Mouse (Mus musculus): Measurements from ENCODE around the gene Gadl1. TPM values are rescaled to one million over a fixed set of nuclear protein-coding genes. Genes with fewer than 3 reads are reported as not detected.

The Gadl1 gene
- polyA plus RNA-seq (2015; fragmentation: Nextera tagmentation; extraction: Ambion mirVana), result 0.37 and 0.46 TPM in 2 replicates

GRCm38 (mm10) chr9:115909155-115909554, at the start of gene Gadl1:
Gene Gadl1, plus strand, starts transcription at chr9:115909455.
- no peak within 1 kb of the TSS for H3K4me3 ChIP-seq (replicated peaks)
- H3K27ac ChIP-seq (replicated peaks), result no peak within 1 kb of the TSS
- peak within 1 kb of the TSS; percentile 21; the same call in 1 of the 2 replicates for H3K4me2 ChIP-seq
- no peaks in the 10 kb centered on the region for H3K36me3 ChIP-seq
- H3K4me1 ChIP-seq, result peaks cover 3% of the 10 kb centered on the region; the same call in 1 of the 2 replicates
- H3K27me3 ChIP-seq (replicated peaks), result no peaks in the 10 kb centered on the region
- no peak for ATAC-seq (ENCODE audit: low FRiP score)
- H3K9ac ChIP-seq (replicated peaks), result no peak within 1 kb of the TSS
- H3K9me3 ChIP-seq (replicated peaks), result no peaks in the 10 kb centered on the region
- 78% methylated on average over 9 of the region's 9 CpGs for WGBS

DNA sequence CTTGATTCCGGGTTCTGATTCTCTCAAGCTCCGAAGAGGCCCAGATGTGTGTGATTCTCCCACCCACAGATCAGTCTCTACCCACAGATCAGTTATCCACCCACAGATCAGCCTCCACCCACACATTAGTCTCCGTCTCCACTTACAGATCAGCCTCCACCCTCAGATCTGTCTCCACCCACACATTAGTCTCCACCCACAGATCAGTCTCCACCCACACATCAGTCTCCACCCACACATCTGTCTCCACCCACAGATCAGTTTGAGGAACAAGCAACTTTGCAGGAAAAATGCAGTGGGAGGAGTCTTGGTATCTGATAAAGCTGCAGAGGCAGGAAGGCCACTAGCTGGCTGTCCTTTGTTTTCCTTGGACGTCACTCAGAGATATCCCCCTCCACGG, 46.5 kb upstream of the Gadl1 start:
- Histone ChIP-seq H3K4me1 (no peaks in the 10 kb centered on the region), H3K9ac (replicated peaks) (no peak overlapping the region), H3K4me2 (no peak overlapping the region), H3K36me3 (no peaks in the 10 kb centered on the region), H3K9me3 (replicated peaks) (no peaks in the 10 kb centered on the region), H3K27me3 (replicated peaks) (no peaks in the 10 kb centered on the region), H3K4me3 (replicated peaks) (no peak overlapping the region), H3K27ac (replicated peaks) (no peak overlapping the region)
- 82% methylated on average over 5 of the region's 5 CpGs for WGBS
- no peak for ATAC-seq (ENCODE audit: low FRiP score)

DNA sequence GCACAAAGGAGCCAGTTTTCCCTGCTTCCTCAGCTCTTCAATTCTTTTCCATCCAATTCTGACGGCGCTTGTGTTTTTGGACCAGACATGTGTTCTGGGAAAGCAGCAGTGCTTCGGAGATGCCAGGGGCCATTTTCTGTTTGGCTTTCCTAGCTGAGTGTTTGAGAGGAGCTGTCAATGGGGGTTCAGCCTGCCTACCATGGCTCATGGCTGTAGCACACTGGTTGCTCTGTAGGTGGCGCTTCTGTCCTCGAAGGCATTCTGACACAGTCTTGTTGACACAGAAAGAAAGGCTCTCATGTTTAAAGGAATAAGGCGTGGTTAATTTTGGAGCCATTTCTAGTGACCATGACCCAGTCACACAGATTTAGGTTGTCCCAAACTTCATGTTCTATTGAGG, 45.9 kb upstream of the Gadl1 start:
- WGBS, result 79% methylated on average over 6 of the region's 6 CpGs

DNA sequence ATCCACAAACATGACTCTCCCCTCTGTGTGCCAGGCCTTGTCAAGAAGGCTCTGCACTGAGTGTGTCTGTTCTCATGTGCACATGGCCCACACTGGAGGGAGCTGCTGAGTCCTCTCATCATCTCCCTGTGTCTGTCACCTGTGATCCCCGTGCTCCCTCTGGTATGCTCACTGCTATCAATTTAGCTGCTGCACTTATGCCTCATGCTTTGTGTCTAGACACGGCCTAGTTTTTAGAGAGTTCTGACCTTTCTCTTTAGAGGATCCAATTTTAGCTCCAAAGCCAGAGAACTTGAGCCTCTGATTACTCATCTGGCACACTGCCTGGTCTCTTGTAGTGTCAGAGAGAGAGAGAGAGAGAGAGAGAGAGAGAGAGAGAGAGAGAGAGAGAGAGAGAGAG, 42.0 kb upstream of the Gadl1 start:
- Histone ChIP-seq H3K4me2 (no peak overlapping the region), H3K4me1 (no peaks in the 10 kb centered on the region), H3K9me3 (replicated peaks) (no peaks in the 10 kb centered on the region), H3K9ac (replicated peaks) (no peak overlapping the region), H3K27me3 (replicated peaks) (no peaks in the 10 kb centered on the region), H3K4me3 (replicated peaks) (no peak overlapping the region), H3K27ac (replicated peaks) (no peak overlapping the region), H3K36me3 (no peaks in the 10 kb centered on the region)
- 60% methylated on average over 2 of the region's 2 CpGs for WGBS
- no peak for ATAC-seq (ENCODE audit: low FRiP score)

More for the DNA sequence above, 45.9 kb upstream of the Gadl1 start:
- Histone ChIP-seq H3K4me1 (no peaks in the 10 kb centered on the region), H3K4me2 (no peak overlapping the region), H3K27me3 (replicated peaks) (no peaks in the 10 kb centered on the region), H3K27ac (replicated peaks) (no peak overlapping the region), H3K4me3 (replicated peaks) (no peak overlapping the region), H3K9ac (replicated peaks) (no peak overlapping the region), H3K9me3 (replicated peaks) (no peaks in the 10 kb centered on the region), H3K36me3 (no peaks in the 10 kb centered on the region)
- no peak for ATAC-seq (ENCODE audit: low FRiP score)

GRCm38 (mm10) chr9:115870168-115870567, 39.1 kb upstream of the Gadl1 start:
- no peak overlapping the region for H3K27ac ChIP-seq (replicated peaks)
- H3K9ac ChIP-seq (replicated peaks), result no peak overlapping the region
- WGBS, result 93% methylated on average over 13 of the region's 13 CpGs
- no peaks in the 10 kb centered on the region for H3K9me3 ChIP-seq (replicated peaks)
- H3K4me2 ChIP-seq, result no peak overlapping the region
- no peaks in the 10 kb centered on the region for H3K36me3 ChIP-seq
- no peaks in the 10 kb centered on the region for H3K27me3 ChIP-seq (replicated peaks)
- ATAC-seq (ENCODE audit: low FRiP score), result no peak
- no peak overlapping the region for H3K4me3 ChIP-seq (replicated peaks)
- no peaks in the 10 kb centered on the region for H3K4me1 ChIP-seq

- Histone ChIP-seq H3K4me1 (no peaks in the 10 kb centered on the region), H3K9me3 (replicated peaks) (no peaks in the 10 kb centered on the region), H3K36me3 (no peaks in the 10 kb centered on the region), H3K9ac (replicated peaks) (no peak overlapping the region), H3K27me3 (replicated peaks) (no peaks in the 10 kb centered on the region), H3K27ac (replicated peaks) (no peak overlapping the region), H3K4me2 (no peak overlapping the region), H3K4me3 (replicated peaks) (no peak overlapping the region)
- ATAC-seq (ENCODE audit: low FRiP score), result no peak
- 91% methylated on average over 5 of the region's 5 CpGs for WGBS
These were observed 38.6 kb upstream of the Gadl1 start for GRCm38 (mm10) chr9:115870640-115871039.

DNA sequence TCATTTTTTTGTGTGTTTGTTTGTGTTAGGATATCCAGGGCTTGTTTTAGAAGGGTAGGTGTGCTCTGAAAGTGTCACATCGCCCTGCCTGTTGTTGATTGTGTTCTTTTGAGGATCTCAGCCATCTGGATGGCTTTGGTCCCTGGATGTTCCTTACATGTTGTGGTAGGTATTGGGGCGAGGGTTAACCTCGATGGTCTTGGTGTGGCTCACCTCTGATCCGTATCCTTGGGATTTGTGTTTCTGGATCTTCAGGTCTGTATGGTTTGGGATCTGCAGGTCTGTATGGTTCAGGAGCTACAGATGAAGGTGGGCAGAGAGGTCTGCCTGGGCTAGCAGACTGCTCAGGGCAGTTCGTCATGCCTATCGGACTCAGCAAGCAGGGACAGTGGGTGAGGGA, 28.8 kb upstream of the Gadl1 start:
- Histone ChIP-seq H3K4me1 (no peaks in the 10 kb centered on the region), H3K4me2 (no peak overlapping the region), H3K27ac (replicated peaks) (no peak overlapping the region), H3K4me3 (replicated peaks) (no peak overlapping the region), H3K36me3 (no peaks in the 10 kb centered on the region), H3K9me3 (replicated peaks) (no peaks in the 10 kb centered on the region), H3K9ac (replicated peaks) (no peak overlapping the region), H3K27me3 (replicated peaks) (no peaks in the 10 kb centered on the region)
- ATAC-seq (ENCODE audit: low FRiP score), result no peak
- WGBS, result 94% methylated on average over 6 of the region's 6 CpGs

DNA sequence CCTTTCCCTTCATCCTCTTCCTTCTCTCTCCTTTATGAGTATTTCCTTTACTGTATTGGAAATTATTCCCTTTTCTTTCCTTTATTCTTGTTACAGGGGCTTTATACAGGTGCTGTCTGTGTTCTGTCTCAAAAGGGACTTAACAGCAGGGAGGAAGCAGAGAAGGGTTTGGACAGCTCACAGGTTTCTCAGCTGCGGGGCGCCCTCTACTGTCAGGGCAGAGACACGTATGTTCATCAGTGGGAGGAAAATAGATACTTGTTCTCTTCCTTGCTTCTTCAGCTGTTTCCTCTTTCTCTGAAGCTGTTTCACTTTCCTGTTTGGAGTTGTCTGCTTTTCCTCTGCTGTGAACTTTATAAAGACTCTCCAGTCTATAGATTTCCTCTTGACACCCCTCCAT, 28.1 kb upstream of the Gadl1 start:
- Histone ChIP-seq H3K9ac (replicated peaks) (no peak overlapping the region), H3K9me3 (replicated peaks) (no peaks in the 10 kb centered on the region), H3K27me3 (replicated peaks) (no peaks in the 10 kb centered on the region), H3K36me3 (no peaks in the 10 kb centered on the region), H3K4me2 (no peak overlapping the region), H3K4me3 (replicated peaks) (no peak overlapping the region), H3K27ac (replicated peaks) (no peak overlapping the region), H3K4me1 (no peaks in the 10 kb centered on the region)
- 94% methylated on average over 3 of the region's 3 CpGs for WGBS
- ATAC-seq (ENCODE audit: low FRiP score), result no peak

GRCm38 (mm10) chr9:115882627-115883200, 26.5 kb upstream of the Gadl1 start:
- Histone ChIP-seq H3K4me2 (no peak overlapping the region), H3K9me3 (replicated peaks) (no peaks in the 10 kb centered on the region), H3K27ac (replicated peaks) (no peak overlapping the region), H3K36me3 (no peaks in the 10 kb centered on the region), H3K27me3 (replicated peaks) (no peaks in the 10 kb centered on the region), H3K9ac (replicated peaks) (no peak overlapping the region), H3K4me3 (replicated peaks) (no peak overlapping the region), H3K4me1 (no peaks in the 10 kb centered on the region)
- WGBS, result 86% methylated on average over 5 of the region's 5 CpGs
- ATAC-seq (ENCODE audit: low FRiP score), result no peak

DNA sequence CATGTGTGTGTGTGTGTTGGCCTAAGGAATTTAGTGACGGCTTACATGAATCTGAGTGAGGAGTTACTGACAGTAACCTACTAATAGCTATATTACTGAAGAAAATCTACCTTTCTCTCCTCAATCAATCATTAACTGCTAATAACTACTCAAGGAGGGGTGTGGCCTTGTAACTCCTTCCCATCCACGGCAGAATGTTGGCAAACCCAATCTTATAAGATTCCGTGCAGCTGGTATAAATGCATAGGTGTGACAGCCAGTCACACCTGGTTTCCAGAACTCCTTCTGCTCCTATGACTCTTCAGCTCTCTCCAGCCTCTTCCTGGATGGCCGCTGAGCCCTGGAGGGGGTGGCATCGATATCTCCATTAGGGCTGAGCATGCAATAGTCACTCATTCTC, 25.8 kb upstream of the Gadl1 start:
- no peak for ATAC-seq (ENCODE audit: low FRiP score)
- Histone ChIP-seq H3K27ac (replicated peaks) (no peak overlapping the region), H3K36me3 (no peaks in the 10 kb centered on the region), H3K9me3 (replicated peaks) (no peaks in the 10 kb centered on the region), H3K4me1 (no peaks in the 10 kb centered on the region), H3K4me3 (replicated peaks) (no peak overlapping the region), H3K9ac (replicated peaks) (no peak overlapping the region), H3K4me2 (no peak overlapping the region), H3K27me3 (replicated peaks) (no peaks in the 10 kb centered on the region)
- 89% methylated on average over 5 of the region's 5 CpGs for WGBS

DNA sequence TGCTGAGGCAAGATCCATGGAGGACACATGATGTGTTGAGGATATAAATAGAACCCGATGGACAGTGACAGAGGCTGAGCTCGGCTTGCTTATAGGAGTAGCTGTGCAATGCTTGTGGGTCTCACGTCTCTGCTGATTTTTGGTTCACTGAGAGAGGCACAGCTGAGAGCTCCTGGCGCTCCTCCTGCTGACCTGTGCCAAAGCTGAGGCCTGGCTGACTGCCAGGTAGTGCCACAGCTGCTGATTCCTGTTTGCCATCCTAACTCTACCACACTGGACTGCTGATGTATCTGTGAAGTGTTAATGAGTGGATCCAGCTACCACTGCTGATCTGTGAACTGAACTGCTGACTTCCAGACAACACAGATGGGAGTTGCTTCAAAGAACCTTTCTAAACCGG, 21.7 kb upstream of the Gadl1 start:
- Histone ChIP-seq H3K4me3 (replicated peaks) (no peak overlapping the region), H3K9ac (replicated peaks) (no peak overlapping the region), H3K36me3 (no peaks in the 10 kb centered on the region), H3K27me3 (replicated peaks) (no peaks in the 10 kb centered on the region), H3K27ac (replicated peaks) (no peak overlapping the region), H3K9me3 (replicated peaks) (no peaks in the 10 kb centered on the region), H3K4me1 (no peaks in the 10 kb centered on the region), H3K4me2 (no peak overlapping the region)
- ATAC-seq (ENCODE audit: low FRiP score), result no peak
- WGBS, result 77% methylated on average over 5 of the region's 5 CpGs

DNA sequence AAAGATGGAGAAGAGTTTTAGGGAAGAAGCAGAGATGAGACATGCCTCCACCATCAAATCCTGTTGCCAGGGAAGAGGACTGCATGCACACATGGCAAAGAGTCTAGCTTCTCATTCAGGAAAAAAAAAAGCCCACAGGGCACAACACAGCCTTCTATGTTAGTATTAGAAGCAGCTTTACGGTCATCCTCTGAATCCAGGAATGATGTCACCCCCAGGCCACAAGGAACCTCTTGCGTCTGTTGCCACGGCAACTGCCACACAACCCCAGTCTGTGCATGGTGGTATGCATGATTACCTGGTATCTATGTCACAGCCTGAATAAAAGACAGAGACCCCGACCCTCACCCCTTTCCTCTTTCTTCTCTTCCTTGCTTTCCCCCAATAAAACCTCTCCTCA, 16.1 kb upstream of the Gadl1 start:
- Histone ChIP-seq H3K36me3 (no peaks in the 10 kb centered on the region), H3K9ac (replicated peaks) (no peak overlapping the region), H3K27me3 (replicated peaks) (no peaks in the 10 kb centered on the region), H3K27ac (replicated peaks) (no peak overlapping the region), H3K4me3 (replicated peaks) (no peak overlapping the region), H3K4me1 (0 out of 2 replicates have a peak, but pooled peaks cover 2% of the 10 kb centered on the region), H3K4me2 (no peak overlapping the region), H3K9me3 (replicated peaks) (no peaks in the 10 kb centered on the region)
- ATAC-seq (ENCODE audit: low FRiP score), result no peak
- 55% methylated on average over 4 of the region's 4 CpGs for WGBS

GRCm38 (mm10) chr9:115893947-115894346, 15.3 kb upstream of the Gadl1 start:
- Histone ChIP-seq H3K4me2 (no peak overlapping the region), H3K9ac (replicated peaks) (no peak overlapping the region), H3K4me3 (replicated peaks) (no peak overlapping the region), H3K4me1 (0 out of 2 replicates have a peak, but pooled peaks cover 2% of the 10 kb centered on the region), H3K27me3 (replicated peaks) (no peaks in the 10 kb centered on the region), H3K9me3 (replicated peaks) (no peaks in the 10 kb centered on the region), H3K27ac (replicated peaks) (no peak overlapping the region), H3K36me3 (no peaks in the 10 kb centered on the region)
- ATAC-seq (ENCODE audit: low FRiP score), result no peak
- 96% methylated on average over 10 of the region's 10 CpGs for WGBS

Measured in neural tube, embryonic 15.5 days (tissue).